Mouse (Mus musculus): ENCODE measurements around the gene Brpf1.

DNA sequence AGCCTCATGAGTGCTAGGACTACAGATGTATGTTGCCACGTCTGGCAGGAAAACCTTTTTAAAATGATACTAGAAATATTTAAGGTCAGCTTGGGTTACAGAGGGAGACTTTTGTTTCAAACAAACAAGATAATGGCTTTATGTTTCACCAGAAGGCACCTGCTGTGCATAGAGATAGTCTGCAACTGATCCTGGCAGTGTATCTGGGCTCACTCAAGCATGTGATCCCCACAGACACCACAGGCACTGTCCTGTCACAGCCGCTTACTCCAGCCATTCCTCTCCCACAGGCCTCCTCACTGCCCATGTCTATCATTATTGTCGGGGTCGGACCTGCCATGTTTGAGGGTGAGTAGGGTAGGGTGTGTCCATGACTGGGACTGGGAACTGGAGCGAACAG lies 5.6 kb upstream of the Brpf1 start:
- TF ChIP-seq GATA1 (IDR thresholded peaks at IDR 0.05; ENCODE audit: borderline replicate concordance, low read length) (no peak), FLI1 (IDR thresholded peaks at IDR 0.05; ENCODE audit: low read length) (no peak)

All from megakaryocyte, embryonic 14.5 days (primary cell).